Mouse (Mus musculus): ENCODE data around the gene C87436. TPM values are rescaled to one million over a fixed set of nuclear protein-coding genes. Genes with fewer than 3 reads are reported as not detected.

C87436 gene
- polyA plus RNA-seq (2014; fragmentation: Nextera tagmentation; extraction: Ambion mirVana): 24.4 and 25.6 TPM in 2 replicates

GRCm38 (mm10) chr6:86438272-86439118, at the start of gene C87436:
Gene C87436 (plus strand): TSS chr6:86438374.
- H3K4me2 ChIP-seq (replicated peaks; ENCODE audit: low read depth, low read length): peak within 1 kb of the TSS; percentile 59
- peak within 1 kb of the TSS; percentile 48 for H3K9ac ChIP-seq (ENCODE audit: low read depth, low read length)
- peak within 1 kb of the TSS; percentile 84 for H3K27ac ChIP-seq (ENCODE audit: low read depth, low read length)
- no peaks in the 10 kb centered on the region; the same call in 1 of the 2 replicates for H3K36me3 ChIP-seq (ENCODE audit: control insufficient read depth, insufficient read depth, low read length)
- DNase-seq (ENCODE audit: low spot score): peak; percentile 93
- under 1% methylated on average over 59 of the region's 59 CpGs for WGBS
- ATAC-seq (ENCODE audit: low FRiP score): peak; percentile 96
- no peaks in the 10 kb centered on the region; the same call in 1 of the 2 replicates for H3K4me1 ChIP-seq (replicated peaks; ENCODE audit: control insufficient read depth, insufficient read depth, low read length)
- H3K27me3 ChIP-seq (ENCODE audit: control insufficient read depth, insufficient read depth, low read length): no peaks in the 10 kb centered on the region
- H3K4me3 ChIP-seq (ENCODE audit: low read depth, low read length): peak within 1 kb of the TSS; percentile 56
- H3K9me3 ChIP-seq (ENCODE audit: control insufficient read depth, low read length): no peaks in the 10 kb centered on the region

- no peak overlapping the region for H3K4me3 ChIP-seq (ENCODE audit: low read depth, low read length)
- DNase-seq (ENCODE audit: low spot score): no peak
- no peak overlapping the region for H3K9ac ChIP-seq (ENCODE audit: low read depth, low read length)
- peaks cover 23% of the 10 kb centered on the region for H3K36me3 ChIP-seq (ENCODE audit: control insufficient read depth, insufficient read depth, low read length)
- no peak for ATAC-seq (ENCODE audit: low FRiP score)
- H3K27ac ChIP-seq (ENCODE audit: low read depth, low read length): no peak overlapping the region
- H3K27me3 ChIP-seq (ENCODE audit: control insufficient read depth, insufficient read depth, low read length): no peaks in the 10 kb centered on the region
- no peaks in the 10 kb centered on the region for H3K9me3 ChIP-seq (ENCODE audit: control insufficient read depth, low read length)
- H3K4me1 ChIP-seq (replicated peaks; ENCODE audit: control insufficient read depth, insufficient read depth, low read length): no peaks in the 10 kb centered on the region
- H3K4me2 ChIP-seq (replicated peaks; ENCODE audit: low read depth, low read length): no peak overlapping the region
- WGBS: 87% methylated on average over 18 of the region's 18 CpGs
Measured at GRCm38 (mm10) chr6:86388461-86388860, 49.7 kb upstream of the C87436 start.

GRCm38 (mm10) chr6:86391326-86391725, 46.8 kb upstream of the C87436 start:
- no peak for ATAC-seq (ENCODE audit: low FRiP score)
- no peaks in the 10 kb centered on the region for H3K9me3 ChIP-seq (ENCODE audit: control insufficient read depth, low read length)
- no peak overlapping the region for H3K27ac ChIP-seq (ENCODE audit: low read depth, low read length)
- peaks cover 8% of the 10 kb centered on the region; the same call in 1 of the 2 replicates for H3K4me1 ChIP-seq (replicated peaks; ENCODE audit: control insufficient read depth, insufficient read depth, low read length)
- H3K9ac ChIP-seq (ENCODE audit: low read depth, low read length): no peak overlapping the region
- DNase-seq (ENCODE audit: low spot score): peak; percentile 42
- H3K4me2 ChIP-seq (replicated peaks; ENCODE audit: low read depth, low read length): no peak overlapping the region
- no peaks in the 10 kb centered on the region for H3K27me3 ChIP-seq (ENCODE audit: control insufficient read depth, insufficient read depth, low read length)
- H3K36me3 ChIP-seq (ENCODE audit: control insufficient read depth, insufficient read depth, low read length): peaks cover 19% of the 10 kb centered on the region
- no peak overlapping the region for H3K4me3 ChIP-seq (ENCODE audit: low read depth, low read length)
- 96% methylated on average over 5 of the region's 5 CpGs for WGBS

- Histone ChIP-seq H3K27me3 (ENCODE audit: control insufficient read depth, insufficient read depth, low read length) (no peaks in the 10 kb centered on the region), H3K4me2 (replicated peaks; ENCODE audit: low read depth, low read length) (no peak overlapping the region), H3K36me3 (ENCODE audit: control insufficient read depth, insufficient read depth, low read length) (peaks cover 19% of the 10 kb centered on the region), H3K4me1 (replicated peaks; ENCODE audit: control insufficient read depth, insufficient read depth, low read length) (peaks cover 8% of the 10 kb centered on the region; the same call in 1 of the 2 replicates), H3K9ac (ENCODE audit: low read depth, low read length) (no peak overlapping the region), H3K4me3 (ENCODE audit: low read depth, low read length) (no peak overlapping the region), H3K27ac (ENCODE audit: low read depth, low read length) (no peak overlapping the region), H3K9me3 (ENCODE audit: control insufficient read depth, low read length) (no peaks in the 10 kb centered on the region)
- DNase-seq (ENCODE audit: low spot score): no peak
- WGBS: 93% methylated on average over 1 of the region's 1 CpGs
- ATAC-seq (ENCODE audit: low FRiP score): no peak
Measured at GRCm38 (mm10) chr6:86393187-86393586, 45.0 kb upstream of the C87436 start.

GRCm38 (mm10) chr6:86394078-86394720, 44.0 kb upstream of the C87436 start:
- Histone ChIP-seq H3K4me1 (replicated peaks; ENCODE audit: control insufficient read depth, insufficient read depth, low read length) (peaks cover 8% of the 10 kb centered on the region; the same call in 1 of the 2 replicates), H3K4me2 (replicated peaks; ENCODE audit: low read depth, low read length) (no peak overlapping the region), H3K9me3 (ENCODE audit: control insufficient read depth, low read length) (no peaks in the 10 kb centered on the region), H3K27ac (ENCODE audit: low read depth, low read length) (no peak overlapping the region), H3K36me3 (ENCODE audit: control insufficient read depth, insufficient read depth, low read length) (peaks cover 19% of the 10 kb centered on the region), H3K9ac (ENCODE audit: low read depth, low read length) (no peak overlapping the region), H3K27me3 (ENCODE audit: control insufficient read depth, insufficient read depth, low read length) (no peaks in the 10 kb centered on the region), H3K4me3 (ENCODE audit: low read depth, low read length) (no peak overlapping the region)
- no peak for ATAC-seq (ENCODE audit: low FRiP score)
- 95% methylated on average over 17 of the region's 17 CpGs for WGBS
- DNase-seq (ENCODE audit: low spot score): no peak

- Histone ChIP-seq H3K4me1 (replicated peaks; ENCODE audit: control insufficient read depth, insufficient read depth, low read length) (peaks cover 8% of the 10 kb centered on the region; the same call in 1 of the 2 replicates), H3K4me2 (replicated peaks; ENCODE audit: low read depth, low read length) (peak overlapping the region; percentile 72; the same call in 1 of the 2 replicates), H3K9me3 (ENCODE audit: control insufficient read depth, low read length) (no peaks in the 10 kb centered on the region), H3K27ac (ENCODE audit: low read depth, low read length) (no peak overlapping the region), H3K4me3 (ENCODE audit: low read depth, low read length) (peak overlapping the region; percentile 85; the same call in 1 of the 2 replicates), H3K9ac (ENCODE audit: low read depth, low read length) (no peak overlapping the region), H3K27me3 (ENCODE audit: control insufficient read depth, insufficient read depth, low read length) (no peaks in the 10 kb centered on the region), H3K36me3 (ENCODE audit: control insufficient read depth, insufficient read depth, low read length) (peaks cover 19% of the 10 kb centered on the region)
- DNase-seq (ENCODE audit: low spot score): no peak
- 87% methylated on average over 9 of the region's 9 CpGs for WGBS
- no peak for ATAC-seq (ENCODE audit: low FRiP score)
Measured at GRCm38 (mm10) chr6:86395021-86395420, 43.2 kb upstream of the C87436 start.

GRCm38 (mm10) chr6:86395969-86396368, 42.2 kb upstream of the C87436 start:
- no peaks in the 10 kb centered on the region for H3K9me3 ChIP-seq (ENCODE audit: control insufficient read depth, low read length)
- peak overlapping the region; percentile 85 for H3K4me3 ChIP-seq (ENCODE audit: low read depth, low read length)
- DNase-seq (ENCODE audit: low spot score) (no peak), ATAC-seq (ENCODE audit: low FRiP score) (no peak)
- H3K27me3 ChIP-seq (ENCODE audit: control insufficient read depth, insufficient read depth, low read length): no peaks in the 10 kb centered on the region
- peak overlapping the region; percentile 72 for H3K4me2 ChIP-seq (replicated peaks; ENCODE audit: low read depth, low read length)
- peak overlapping the region; percentile 92 for H3K9ac ChIP-seq (ENCODE audit: low read depth, low read length)
- H3K27ac ChIP-seq (ENCODE audit: low read depth, low read length): no peak overlapping the region
- peaks cover 8% of the 10 kb centered on the region; the same call in 1 of the 2 replicates for H3K4me1 ChIP-seq (replicated peaks; ENCODE audit: control insufficient read depth, insufficient read depth, low read length)
- 41% methylated on average over 10 of the region's 10 CpGs for WGBS
- H3K36me3 ChIP-seq (ENCODE audit: control insufficient read depth, insufficient read depth, low read length): peaks cover 12% of the 10 kb centered on the region

- H3K4me3 ChIP-seq (ENCODE audit: low read depth, low read length): peak within 1 kb of the TSS; percentile 85
- H3K4me2 ChIP-seq (replicated peaks; ENCODE audit: low read depth, low read length): peak within 1 kb of the TSS; percentile 72
- H3K27me3 ChIP-seq (ENCODE audit: control insufficient read depth, insufficient read depth, low read length): no peaks in the 10 kb centered on the region
- no peaks in the 10 kb centered on the region for H3K9me3 ChIP-seq (ENCODE audit: control insufficient read depth, low read length)
- peak within 1 kb of the TSS; percentile 83 for H3K27ac ChIP-seq (ENCODE audit: low read depth, low read length)
- H3K36me3 ChIP-seq (ENCODE audit: control insufficient read depth, insufficient read depth, low read length): peaks cover 5% of the 10 kb centered on the region
- DNase-seq (ENCODE audit: low spot score): peak; percentile 94
- ATAC-seq (ENCODE audit: low FRiP score): peak; percentile 96
- H3K9ac ChIP-seq (ENCODE audit: low read depth, low read length): peak within 1 kb of the TSS; percentile 92
- peaks cover 8% of the 10 kb centered on the region; the same call in 1 of the 2 replicates for H3K4me1 ChIP-seq (replicated peaks; ENCODE audit: control insufficient read depth, insufficient read depth, low read length)
- WGBS: under 1% methylated on average over 48 of the region's 51 CpGs
Measured at GRCm38 (mm10) chr6:86396581-86397256, 41.5 kb upstream of the C87436 start, which contains the start of gene Pcyox1. Gene Pcyox1 (minus strand): TSS chr6:86397154.

Measured in hindbrain, embryonic 11.5 days (tissue).